Mouse (Mus musculus): ENCODE results near the gene Hal. TPM values are rescaled to one million over a fixed set of nuclear protein-coding genes. Genes with fewer than 3 reads are reported as not detected.

The Hal gene
- polyA plus RNA-seq, 1 experiment from 2014 or later = 0.10 TPM

DNA sequence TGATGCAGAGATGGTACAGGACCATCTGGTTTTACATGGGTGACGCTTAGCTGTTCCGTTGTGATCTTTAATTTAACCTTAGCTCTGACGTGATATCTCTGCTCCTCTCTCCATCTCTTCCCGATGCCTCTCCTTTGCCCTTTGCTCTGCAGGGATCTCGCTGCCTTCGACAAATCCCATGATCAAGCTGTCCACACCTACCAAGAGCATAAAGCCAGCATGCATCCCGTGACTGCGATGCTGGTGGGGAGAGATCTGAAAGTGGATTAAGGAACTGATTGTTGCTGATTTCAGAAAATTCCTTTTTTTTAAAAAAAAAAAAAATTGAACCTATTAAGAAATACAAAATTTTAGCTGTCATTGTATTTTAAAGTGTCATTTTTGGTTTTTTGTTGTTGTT, 4.1 kb upstream of the Hal start:
- Histone ChIP-seq H3K4me1 (peaks cover 14% of the 10 kb centered on the region), H3K9me3 (replicated peaks) (no peaks in the 10 kb centered on the region), H3K27me3 (0 out of 2 replicates have a peak, but pooled peaks cover 3% of the 10 kb centered on the region), H3K9ac (no peak overlapping the region), H3K4me3 (no peak overlapping the region), H3K36me3 (peaks cover 42% of the 10 kb centered on the region), H3K4me2 (replicated peaks) (no peak overlapping the region), H3K27ac (no peak overlapping the region)
- WGBS = 87% methylated on average over 8 of the region's 8 CpGs
- ATAC-seq (ENCODE audit: low FRiP score) = no peak

- Histone ChIP-seq H3K36me3 (peaks cover 36% of the 10 kb centered on the region), H3K27ac (no peak overlapping the region), H3K4me3 (no peak overlapping the region), H3K27me3 (0 out of 2 replicates have a peak, but pooled peaks cover 3% of the 10 kb centered on the region), H3K9me3 (replicated peaks) (no peaks in the 10 kb centered on the region), H3K4me1 (peaks cover 14% of the 10 kb centered on the region), H3K4me2 (replicated peaks) (no peak overlapping the region), H3K9ac (no peak overlapping the region)
- ATAC-seq (ENCODE audit: low FRiP score) = peak; percentile 51
- WGBS = 89% methylated on average over 8 of the region's 8 CpGs
Measured at GRCm38 (mm10) chr10:93485055-93485691, 3.4 kb upstream of the Hal start.

DNA sequence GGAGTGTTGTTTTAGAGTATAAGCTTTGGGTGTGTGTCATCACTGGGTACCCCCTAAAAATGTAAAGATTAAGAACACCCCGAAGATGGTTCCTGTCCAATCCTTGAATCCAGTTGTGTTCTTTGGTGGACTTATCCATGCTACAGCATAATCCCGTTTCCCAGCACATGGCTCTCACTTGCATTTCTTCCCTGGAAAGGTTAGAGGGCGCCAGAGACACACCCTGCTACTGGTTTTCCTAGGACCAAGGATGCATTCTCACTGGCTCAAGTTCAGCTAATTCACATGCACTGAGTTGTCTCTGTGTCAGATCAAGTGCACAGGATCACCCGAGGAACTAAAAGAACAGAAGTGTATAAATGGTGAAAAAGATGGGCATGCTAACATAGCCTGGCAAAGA, 1.9 kb upstream of the Hal start:
- peaks cover 14% of the 10 kb centered on the region for H3K4me1 ChIP-seq
- 31% methylated on average over 4 of the region's 4 CpGs for whole genome bisulfite sequencing
- H3K4me2 ChIP-seq (replicated peaks) = no peak overlapping the region
- peaks cover 21% of the 10 kb centered on the region for H3K36me3 ChIP-seq
- H3K27ac ChIP-seq = no peak overlapping the region
- no peak overlapping the region for H3K4me3 ChIP-seq
- no peak overlapping the region for H3K9ac ChIP-seq
- no peak for ATAC-seq (ENCODE audit: low FRiP score)
- no peaks in the 10 kb centered on the region for H3K9me3 ChIP-seq (replicated peaks)
- peaks cover 3% of the 10 kb centered on the region; the same call in 1 of the 2 replicates for H3K27me3 ChIP-seq

DNA sequence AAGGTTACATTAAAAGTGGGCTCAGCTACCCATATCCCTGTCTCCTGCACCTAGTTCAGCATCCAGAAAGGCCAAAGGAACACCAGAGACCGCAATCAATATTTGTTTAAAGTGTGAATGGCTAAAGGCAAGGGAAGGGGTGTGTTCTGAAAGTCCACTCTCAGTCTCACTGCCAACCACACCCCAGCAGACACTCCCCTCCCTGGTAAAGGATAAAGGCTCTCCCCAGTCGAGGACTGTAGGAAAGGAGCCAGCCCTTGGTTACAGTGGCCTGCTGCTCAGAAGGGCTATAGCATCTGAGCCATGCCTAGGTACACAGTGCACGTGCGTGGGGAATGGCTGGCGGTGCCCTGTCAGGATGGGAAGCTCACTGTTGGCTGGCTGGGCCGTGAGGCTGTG, 259 bp downstream of the Hal start:
- Histone ChIP-seq H3K4me3 (no peak overlapping the region), H3K9ac (no peak overlapping the region), H3K4me1 (peaks cover 14% of the 10 kb centered on the region), H3K4me2 (replicated peaks) (no peak overlapping the region), H3K36me3 (peaks cover 4% of the 10 kb centered on the region; the same call in 1 of the 2 replicates), H3K27me3 (peaks cover 3% of the 10 kb centered on the region; the same call in 1 of the 2 replicates), H3K27ac (no peak overlapping the region), H3K9me3 (replicated peaks) (no peaks in the 10 kb centered on the region)
- 71% methylated on average over 6 of the region's 6 CpGs for WGBS
- no peak for ATAC-seq (ENCODE audit: low FRiP score)

DNA sequence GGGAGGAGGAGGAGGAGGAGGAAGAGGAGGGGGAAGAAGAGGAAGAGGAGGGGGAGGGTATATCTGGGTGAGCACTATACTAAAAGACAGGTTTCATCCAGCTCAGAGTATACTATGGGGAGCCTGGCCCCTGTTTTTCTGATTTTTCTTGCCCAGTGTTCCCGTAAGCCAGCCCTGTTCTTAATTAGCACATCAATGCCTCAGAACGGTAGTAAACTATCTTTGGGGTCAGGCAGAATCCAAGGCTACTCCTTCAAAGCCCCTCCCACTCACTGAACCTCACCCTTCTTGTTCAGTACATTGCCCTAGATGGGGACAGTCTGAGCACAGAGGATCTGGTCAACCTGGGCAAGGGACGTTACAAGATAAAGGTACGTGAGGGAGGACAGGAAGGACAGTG, 1.9 kb downstream of the Hal start:
- Histone ChIP-seq H3K9ac (no peak overlapping the region), H3K9me3 (replicated peaks) (no peaks in the 10 kb centered on the region), H3K36me3 (no peaks in the 10 kb centered on the region), H3K4me2 (replicated peaks) (no peak overlapping the region), H3K4me1 (peaks cover 14% of the 10 kb centered on the region), H3K27ac (no peak overlapping the region), H3K27me3 (peaks cover 3% of the 10 kb centered on the region; the same call in 1 of the 2 replicates), H3K4me3 (no peak overlapping the region)
- WGBS = 48% methylated on average over 4 of the region's 4 CpGs
- no peak for ATAC-seq (ENCODE audit: low FRiP score)

DNA sequence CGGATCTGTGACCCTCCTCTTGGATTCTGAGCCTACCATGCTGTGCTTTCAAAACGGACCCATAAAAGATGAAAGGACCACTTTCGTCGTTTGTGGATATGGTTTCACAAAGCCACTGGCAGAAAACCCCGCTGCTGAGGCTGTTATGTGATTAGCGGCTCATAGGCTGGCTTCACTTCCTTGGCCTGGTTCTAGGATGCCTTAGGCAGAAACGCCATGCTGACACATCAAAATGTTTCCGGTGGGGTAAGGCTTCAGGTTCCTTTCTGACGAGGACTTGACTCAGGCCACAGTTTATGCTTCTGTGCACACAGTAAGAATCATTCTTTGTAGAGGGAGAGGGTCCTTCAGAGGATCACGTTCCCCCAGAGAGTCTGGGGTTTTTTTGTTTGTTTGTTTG, 12.3 kb downstream of the Hal start:
- no peaks in the 10 kb centered on the region for H3K36me3 ChIP-seq
- H3K4me3 ChIP-seq = no peak overlapping the region
- no peaks in the 10 kb centered on the region for H3K27me3 ChIP-seq
- no peak for ATAC-seq (ENCODE audit: low FRiP score)
- no peak overlapping the region for H3K4me2 ChIP-seq (replicated peaks)
- H3K9me3 ChIP-seq (replicated peaks) = no peaks in the 10 kb centered on the region
- no peak overlapping the region for H3K27ac ChIP-seq
- WGBS = 46% methylated on average over 10 of the region's 10 CpGs
- no peak overlapping the region for H3K9ac ChIP-seq
- no peaks in the 10 kb centered on the region for H3K4me1 ChIP-seq

- Histone ChIP-seq H3K9me3 (replicated peaks) (no peaks in the 10 kb centered on the region), H3K4me3 (no peak overlapping the region), H3K4me1 (no peaks in the 10 kb centered on the region), H3K36me3 (no peaks in the 10 kb centered on the region), H3K9ac (no peak overlapping the region), H3K27me3 (no peaks in the 10 kb centered on the region), H3K27ac (no peak overlapping the region), H3K4me2 (replicated peaks) (no peak overlapping the region)
- ATAC-seq (ENCODE audit: low FRiP score) = no peak
- WGBS = 82% methylated on average over 10 of the region's 10 CpGs
Measured at GRCm38 (mm10) chr10:93501346-93501745, 12.8 kb downstream of the Hal start.

- Histone ChIP-seq H3K4me1 (peaks cover 5% of the 10 kb centered on the region; the same call in 1 of the 2 replicates), H3K27ac (no peak overlapping the region), H3K9me3 (replicated peaks) (no peaks in the 10 kb centered on the region), H3K27me3 (no peaks in the 10 kb centered on the region), H3K4me2 (replicated peaks) (no peak overlapping the region), H3K9ac (no peak overlapping the region), H3K4me3 (no peak overlapping the region), H3K36me3 (no peaks in the 10 kb centered on the region)
- WGBS = 81% methylated on average over 7 of the region's 7 CpGs
- ATAC-seq (ENCODE audit: low FRiP score) = no peak
Measured at GRCm38 (mm10) chr10:93508383-93508970, 19.9 kb downstream of the Hal start.

DNA sequence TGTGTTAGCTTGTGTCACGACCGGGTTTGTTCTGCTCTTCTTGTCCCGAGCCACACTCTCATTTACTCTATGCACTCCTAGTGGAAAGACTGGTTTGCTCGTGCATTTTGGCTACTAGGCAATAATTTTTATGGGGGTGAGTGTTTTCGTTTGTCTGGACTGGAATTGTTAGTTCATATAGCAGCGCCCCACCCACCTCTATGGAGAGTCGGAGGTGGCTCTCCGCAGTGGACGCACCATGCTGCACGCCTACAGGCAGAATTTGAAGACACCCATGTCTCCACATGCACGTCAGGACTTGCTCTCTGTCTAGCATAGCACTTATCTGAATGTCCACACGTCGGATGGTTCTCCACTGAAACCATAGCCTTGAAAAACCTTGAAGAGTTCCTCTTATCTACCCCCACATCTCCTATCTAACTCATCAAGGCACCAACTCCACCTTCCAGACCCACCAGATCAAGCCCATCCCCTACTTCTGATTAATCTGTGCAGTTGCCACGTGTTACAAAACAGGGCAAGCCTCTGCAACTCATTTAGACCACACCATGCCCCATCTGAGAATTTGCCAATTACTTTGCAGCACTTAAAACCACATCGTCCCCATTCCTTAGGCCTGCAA, 21.1 kb downstream of the Hal start:
- no peak for ATAC-seq (ENCODE audit: low FRiP score)
- WGBS = 93% methylated on average over 15 of the region's 15 CpGs
- Histone ChIP-seq H3K27me3 (no peaks in the 10 kb centered on the region), H3K4me1 (peaks cover 5% of the 10 kb centered on the region; the same call in 1 of the 2 replicates), H3K36me3 (no peaks in the 10 kb centered on the region), H3K4me3 (no peak overlapping the region), H3K9me3 (replicated peaks) (no peaks in the 10 kb centered on the region), H3K4me2 (replicated peaks) (no peak overlapping the region), H3K27ac (no peak overlapping the region), H3K9ac (no peak overlapping the region)

DNA sequence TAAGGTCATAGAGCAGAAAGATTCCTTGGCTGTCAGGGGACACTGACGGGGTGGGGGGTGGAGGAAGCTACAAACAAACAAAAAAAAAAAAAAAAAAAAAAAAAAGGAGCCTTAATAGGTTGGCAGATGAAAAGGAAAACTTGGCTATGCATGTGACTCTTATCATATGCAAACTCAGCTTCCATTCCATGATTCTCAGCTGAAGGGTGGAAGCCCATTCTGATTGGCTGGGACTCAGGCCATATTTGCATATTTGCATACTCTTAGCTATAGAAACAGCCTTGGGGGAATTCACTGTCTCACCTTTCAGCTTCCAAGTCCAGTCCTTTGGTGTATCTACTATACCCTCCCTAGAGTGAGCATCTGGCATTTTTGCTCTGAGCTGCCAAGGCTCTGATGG, 26.9 kb downstream of the Hal start:
- no peak overlapping the region for H3K27ac ChIP-seq
- no peak overlapping the region for H3K9ac ChIP-seq
- no peaks in the 10 kb centered on the region for H3K36me3 ChIP-seq
- H3K4me2 ChIP-seq (replicated peaks) = no peak overlapping the region
- no peaks in the 10 kb centered on the region for H3K27me3 ChIP-seq
- H3K9me3 ChIP-seq (replicated peaks) = no peaks in the 10 kb centered on the region
- WGBS = 40% methylated on average over 1 of the region's 1 CpGs
- no peak for ATAC-seq (ENCODE audit: low FRiP score)
- H3K4me3 ChIP-seq = no peak overlapping the region
- H3K4me1 ChIP-seq = no peaks in the 10 kb centered on the region; the same call in 1 of the 2 replicates

GRCm38 (mm10) chr10:93515927-93516326, 27.4 kb downstream of the Hal start:
- no peaks in the 10 kb centered on the region for H3K27me3 ChIP-seq
- ATAC-seq (ENCODE audit: low FRiP score) = no peak
- WGBS = 85% methylated on average over 12 of the region's 12 CpGs

GRCm38 (mm10) chr10:93517754-93518153, 29.2 kb downstream of the Hal start:
- H3K27ac ChIP-seq = no peak overlapping the region
- H3K36me3 ChIP-seq = no peaks in the 10 kb centered on the region
- 46% methylated on average over 4 of the region's 4 CpGs for WGBS

More at GRCm38 (mm10) chr10:93515927-93516326, 27.4 kb downstream of the Hal start:
- H3K9me3 ChIP-seq (replicated peaks) = no peaks in the 10 kb centered on the region
- no peak overlapping the region for H3K4me3 ChIP-seq
- no peak overlapping the region for H3K4me2 ChIP-seq (replicated peaks)
- no peak overlapping the region for H3K27ac ChIP-seq
- H3K4me1 ChIP-seq = no peaks in the 10 kb centered on the region; the same call in 1 of the 2 replicates
- H3K9ac ChIP-seq = no peak overlapping the region
- H3K36me3 ChIP-seq = no peaks in the 10 kb centered on the region

More at GRCm38 (mm10) chr10:93517754-93518153, 29.2 kb downstream of the Hal start:
- no peak overlapping the region for H3K4me3 ChIP-seq
- H3K4me1 ChIP-seq = no peaks in the 10 kb centered on the region; the same call in 1 of the 2 replicates
- ATAC-seq (ENCODE audit: low FRiP score) = no peak
- no peaks in the 10 kb centered on the region for H3K9me3 ChIP-seq (replicated peaks)
- no peak overlapping the region for H3K4me2 ChIP-seq (replicated peaks)
- H3K9ac ChIP-seq = no peak overlapping the region
- H3K27me3 ChIP-seq = no peaks in the 10 kb centered on the region
